Mouse (Mus musculus): ENCODE results near the gene Bbx. TPM values are rescaled to one million over a fixed set of nuclear protein-coding genes. Genes with fewer than 3 reads are reported as not detected.

The Bbx gene
- polyA plus RNA-seq, 1 experiment from 2014 or later, result 43.3 TPM

DNA sequence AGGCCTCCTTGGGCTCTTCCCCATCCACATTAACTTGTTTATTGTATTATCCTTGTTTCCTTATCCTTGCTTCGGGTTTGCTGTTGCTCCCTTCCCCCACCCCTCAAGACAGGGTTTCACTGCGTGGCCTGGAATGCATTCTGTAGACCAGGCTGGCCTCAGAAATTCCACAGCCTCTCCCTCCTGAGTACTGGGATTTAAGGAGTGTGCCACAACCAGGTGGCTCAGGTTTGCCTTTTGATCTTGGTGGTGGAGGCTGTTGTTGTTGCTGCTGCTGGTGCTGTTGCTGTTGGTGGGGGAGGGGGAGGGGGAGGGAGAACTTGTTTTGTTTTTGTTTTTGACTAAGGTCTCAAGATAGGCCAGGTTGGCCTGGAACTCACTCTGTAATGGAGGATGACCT is 5.1 kb upstream of the Bbx start:
- no peak for ATAC-seq (ENCODE audit: low FRiP score)
- Histone ChIP-seq H3K27me3 (no peaks in the 10 kb centered on the region), H3K9ac (no peak overlapping the region), H3K9me3 (no peaks in the 10 kb centered on the region), H3K4me3 (replicated peaks) (no peak overlapping the region), H3K36me3 (replicated peaks) (no peaks in the 10 kb centered on the region), H3K4me1 (peaks cover 5% of the 10 kb centered on the region; the same call in 1 of the 2 replicates), H3K27ac (no peak overlapping the region), H3K4me2 (no peak overlapping the region)
- WGBS, result 49% methylated on average over 2 of the region's 2 CpGs

DNA sequence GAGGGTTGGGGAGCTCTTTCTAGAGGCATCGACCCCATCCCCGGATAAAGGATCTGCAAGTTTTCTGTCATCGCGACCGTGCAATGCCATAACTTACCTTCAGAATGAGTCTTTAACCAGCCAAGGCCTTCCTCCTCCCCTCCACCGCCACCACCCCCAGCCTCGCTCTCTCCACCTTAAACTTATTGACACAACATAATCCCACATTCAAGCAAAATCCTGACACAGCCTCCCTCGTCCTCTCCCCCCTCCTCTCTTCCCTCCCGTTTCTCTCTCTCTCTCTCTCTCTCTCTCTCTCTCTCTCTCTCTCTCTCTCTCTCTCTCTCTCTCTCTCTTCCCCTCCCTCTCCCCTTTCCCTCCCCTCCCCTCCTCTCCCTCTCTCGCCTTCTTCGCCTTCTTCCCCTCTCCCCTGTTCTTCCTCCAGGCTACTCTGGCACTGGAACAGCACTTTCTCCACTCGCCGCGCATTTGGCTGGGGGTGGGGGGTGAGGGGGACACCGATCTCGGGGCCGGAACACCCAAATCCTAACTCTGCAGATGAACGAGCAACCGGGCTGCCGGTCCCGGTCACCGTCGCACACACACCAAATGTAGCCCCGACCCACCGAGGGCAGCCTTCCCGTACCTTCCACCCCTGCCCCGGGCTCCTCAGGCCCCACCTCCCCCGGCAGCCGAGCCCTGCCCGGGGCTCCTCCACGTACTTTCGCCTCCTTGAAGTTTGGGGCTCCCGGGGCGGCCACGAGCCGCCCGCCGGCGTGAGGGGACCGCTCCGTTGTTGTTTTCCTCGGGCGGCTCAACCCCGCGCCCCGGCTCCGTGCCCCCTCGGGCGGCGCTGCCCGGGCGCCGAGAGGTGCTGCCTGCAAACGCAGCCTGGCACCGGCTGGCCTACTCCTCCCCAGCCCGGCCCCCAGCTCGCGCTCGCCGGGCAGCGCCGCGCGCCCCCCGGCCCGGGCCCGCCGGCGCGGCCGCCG is 894 bp downstream of the Bbx start:
- peaks cover 10% of the 10 kb centered on the region; the same call in 1 of the 2 replicates for H3K4me1 ChIP-seq
- ATAC-seq (ENCODE audit: low FRiP score), result peak; percentile 62

DNA sequence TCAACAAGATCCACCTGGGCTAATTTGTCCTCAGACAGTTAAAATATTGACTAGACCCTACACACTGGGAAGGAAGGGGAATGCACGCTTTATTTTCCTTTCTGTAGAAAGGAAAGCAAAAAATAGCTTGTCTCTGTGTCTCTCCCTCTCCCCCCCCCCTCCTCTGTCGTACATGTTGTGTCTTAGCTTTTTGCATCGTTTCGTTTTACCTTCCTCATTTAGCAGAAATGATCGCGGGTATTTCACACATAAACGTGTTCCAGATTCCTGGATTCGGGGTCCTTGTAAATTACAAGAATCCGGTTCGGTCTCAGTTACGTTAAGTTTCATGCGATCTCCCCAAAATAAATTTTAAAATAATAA is 1.7 kb downstream of the Bbx start:
- peaks cover 10% of the 10 kb centered on the region; the same call in 1 of the 2 replicates for H3K4me1 ChIP-seq
- peak overlapping the region; percentile 100 for H3K4me2 ChIP-seq
- H3K36me3 ChIP-seq (replicated peaks), result no peaks in the 10 kb centered on the region
- no peak for ATAC-seq (ENCODE audit: low FRiP score)
- H3K27me3 ChIP-seq, result no peaks in the 10 kb centered on the region
- no peaks in the 10 kb centered on the region for H3K9me3 ChIP-seq
- peak overlapping the region; percentile 96 for H3K9ac ChIP-seq
- peak overlapping the region; percentile 94 for H3K4me3 ChIP-seq (replicated peaks)
- WGBS, result under 1% methylated on average over 12 of the region's 12 CpGs
- no peak overlapping the region for H3K27ac ChIP-seq

More for the DNA sequence above, 894 bp downstream of the Bbx start:
- H3K4me2 ChIP-seq, result peak overlapping the region; percentile 100
- no peaks in the 10 kb centered on the region for H3K9me3 ChIP-seq
- H3K4me3 ChIP-seq (replicated peaks), result peak overlapping the region; percentile 94
- no peaks in the 10 kb centered on the region for H3K36me3 ChIP-seq (replicated peaks)
- peak overlapping the region; percentile 96 for H3K9ac ChIP-seq
- H3K27ac ChIP-seq, result peak overlapping the region; percentile 99
- whole genome bisulfite sequencing, result under 1% methylated on average over 65 of the region's 72 CpGs
- no peaks in the 10 kb centered on the region for H3K27me3 ChIP-seq

DNA sequence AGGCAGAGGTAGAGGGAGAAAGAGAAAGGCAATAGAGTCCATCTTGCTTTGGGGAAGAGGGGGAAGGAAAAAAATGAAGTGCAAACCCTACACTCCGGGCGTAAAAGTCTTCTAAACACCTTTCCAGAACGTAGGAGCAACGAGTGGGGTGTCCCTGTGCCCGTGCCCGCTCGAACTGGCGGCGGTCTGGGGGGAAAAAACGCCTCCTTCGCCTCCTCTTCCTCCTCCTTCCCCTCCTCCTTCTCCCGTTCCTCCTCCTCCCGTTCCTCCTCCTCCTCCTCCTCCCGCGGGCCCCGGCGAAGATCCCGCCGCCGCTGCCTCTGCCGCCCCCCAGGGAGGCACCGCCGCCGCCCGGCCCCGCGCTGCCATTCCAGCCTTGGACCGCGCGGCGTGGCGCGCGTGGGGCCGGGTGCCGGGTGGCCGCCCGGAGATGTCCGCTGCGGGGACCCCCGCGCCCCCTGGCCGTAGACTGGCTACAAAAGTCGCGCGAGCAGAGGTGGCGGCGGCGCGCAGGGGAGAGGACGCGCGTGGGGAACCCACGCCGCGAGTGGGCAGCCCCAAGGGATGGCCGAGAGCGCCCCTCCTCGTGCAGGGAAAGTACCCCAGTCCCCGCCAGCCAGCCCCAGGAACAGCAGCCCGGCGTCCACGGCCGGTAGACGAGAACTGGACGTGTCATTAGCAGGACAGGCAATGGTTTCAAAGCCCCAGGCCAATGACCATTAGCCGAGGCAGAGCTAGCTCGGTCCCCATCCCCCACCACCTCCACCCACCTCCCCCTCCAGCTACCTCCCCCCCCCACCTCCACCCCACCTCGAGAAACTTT is 2.3 kb downstream of the Bbx start:
- H3K36me3 ChIP-seq (replicated peaks), result no peaks in the 10 kb centered on the region
- 0 out of 2 replicates have a peak, but pooled peaks have one; percentile 10 for ATAC-seq (ENCODE audit: low FRiP score)
- peaks cover 10% of the 10 kb centered on the region; the same call in 1 of the 2 replicates for H3K4me1 ChIP-seq
- H3K9ac ChIP-seq, result peak overlapping the region; percentile 96
- under 1% methylated on average over 59 of the region's 69 CpGs for WGBS
- 0 out of 2 replicates have a peak overlapping the region, but pooled peaks have one; percentile 31 for H3K27ac ChIP-seq
- peak overlapping the region; percentile 100 for H3K4me2 ChIP-seq
- H3K4me3 ChIP-seq (replicated peaks), result peak overlapping the region; percentile 94
- no peaks in the 10 kb centered on the region for H3K9me3 ChIP-seq
- no peaks in the 10 kb centered on the region for H3K27me3 ChIP-seq

DNA sequence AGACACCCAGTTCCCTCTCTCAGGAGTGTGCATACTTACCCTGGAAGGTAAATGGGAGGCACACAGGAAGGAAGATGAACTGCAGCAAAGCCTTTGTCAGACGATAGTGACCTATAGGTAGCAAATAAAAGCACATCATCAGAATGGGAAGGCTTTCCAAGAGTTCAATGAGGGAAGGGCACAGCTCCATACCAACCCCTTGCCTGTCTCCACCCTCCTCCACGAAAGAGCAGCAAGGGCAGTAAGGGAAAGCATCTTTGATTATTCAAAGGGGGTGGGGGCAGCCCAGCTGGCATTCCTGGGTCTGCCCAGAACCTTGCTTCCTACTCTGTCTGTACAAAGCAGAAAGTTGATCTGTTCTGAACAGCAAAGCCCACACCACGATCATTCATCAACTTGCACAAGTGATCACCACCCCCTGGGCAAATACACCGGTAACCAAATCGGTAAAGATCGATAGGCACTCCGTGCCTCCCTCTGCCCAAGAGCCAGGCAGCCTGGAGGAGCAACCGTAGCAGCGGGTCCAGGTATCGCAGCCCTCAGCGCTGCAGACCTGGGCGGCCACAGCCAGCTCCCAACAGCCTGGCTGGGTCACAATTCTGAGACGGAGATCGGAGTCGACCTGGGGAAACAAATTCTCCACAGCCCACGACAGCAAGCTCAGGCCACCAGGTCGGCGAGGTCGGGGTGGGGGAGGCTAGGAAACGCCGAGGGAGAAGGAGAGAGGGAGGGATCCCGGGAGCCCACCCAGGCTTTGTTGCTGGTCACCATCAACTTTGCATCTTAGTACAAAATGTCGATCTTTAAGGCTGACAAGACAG is 3.1 kb downstream of the Bbx start:
- Histone ChIP-seq H3K27me3 (no peaks in the 10 kb centered on the region), H3K9me3 (no peaks in the 10 kb centered on the region), H3K36me3 (replicated peaks) (no peaks in the 10 kb centered on the region), H3K4me2 (peak overlapping the region; percentile 100), H3K4me1 (peaks cover 10% of the 10 kb centered on the region; the same call in 1 of the 2 replicates), H3K4me3 (replicated peaks) (peak overlapping the region; percentile 94), H3K9ac (peak overlapping the region; percentile 96), H3K27ac (0 out of 2 replicates have a peak overlapping the region, but pooled peaks have one; percentile 15)
- 0 out of 2 replicates have a peak, but pooled peaks have one; percentile 5 for ATAC-seq (ENCODE audit: low FRiP score)
- WGBS, result 4% methylated on average over 23 of the region's 23 CpGs

DNA sequence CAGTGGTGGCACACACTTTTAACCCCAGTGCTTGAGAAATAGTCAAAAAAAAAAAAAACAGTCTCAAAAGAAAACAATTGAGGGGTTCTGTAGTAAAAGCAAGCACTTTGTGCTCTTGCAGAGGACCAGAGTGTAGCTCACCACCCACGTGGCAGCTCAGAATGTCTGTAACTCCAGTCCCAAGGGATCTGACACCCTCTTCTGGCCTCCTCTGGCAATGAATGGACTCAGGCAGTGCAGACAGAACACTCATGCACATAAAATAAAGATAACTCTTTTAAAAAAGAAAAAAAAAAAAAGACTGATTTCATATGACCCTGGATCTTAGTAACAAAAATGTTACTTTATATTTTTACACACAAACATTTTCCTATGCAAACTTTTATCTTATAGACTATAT is 12.1 kb downstream of the Bbx start:
- Histone ChIP-seq H3K4me1 (no peaks in the 10 kb centered on the region), H3K4me3 (replicated peaks) (no peak overlapping the region), H3K9me3 (no peaks in the 10 kb centered on the region), H3K27me3 (no peaks in the 10 kb centered on the region), H3K36me3 (replicated peaks) (no peaks in the 10 kb centered on the region), H3K27ac (no peak overlapping the region), H3K9ac (no peak overlapping the region), H3K4me2 (no peak overlapping the region)
- 9% methylated on average over 1 of the region's 1 CpGs for WGBS
- no peak for ATAC-seq (ENCODE audit: low FRiP score)

DNA sequence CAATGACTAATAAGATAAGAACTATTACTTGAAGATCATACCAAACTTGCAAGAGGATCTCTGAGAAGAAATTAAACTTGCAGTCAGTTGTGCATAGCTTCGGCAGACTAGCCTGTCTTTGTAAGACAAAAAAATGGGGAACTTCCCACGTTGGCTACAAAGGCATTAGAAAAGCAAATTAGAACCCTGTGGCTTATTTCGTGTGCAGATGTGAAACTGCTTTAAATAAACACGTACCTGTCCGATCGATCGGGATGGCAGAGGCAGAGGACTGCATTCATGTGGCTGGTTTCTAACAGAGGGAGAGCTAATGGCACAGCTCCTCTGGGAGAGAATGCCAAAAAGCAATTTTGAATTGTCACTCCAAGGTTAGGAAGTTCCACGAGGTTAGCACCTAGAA is 16.8 kb downstream of the Bbx start:
- Histone ChIP-seq H3K9me3 (no peaks in the 10 kb centered on the region), H3K4me3 (replicated peaks) (no peak overlapping the region), H3K9ac (no peak overlapping the region), H3K36me3 (replicated peaks) (no peaks in the 10 kb centered on the region), H3K4me2 (no peak overlapping the region), H3K27me3 (no peaks in the 10 kb centered on the region), H3K27ac (no peak overlapping the region), H3K4me1 (no peaks in the 10 kb centered on the region)
- WGBS, result 83% methylated on average over 8 of the region's 8 CpGs
- ATAC-seq (ENCODE audit: low FRiP score), result no peak

DNA sequence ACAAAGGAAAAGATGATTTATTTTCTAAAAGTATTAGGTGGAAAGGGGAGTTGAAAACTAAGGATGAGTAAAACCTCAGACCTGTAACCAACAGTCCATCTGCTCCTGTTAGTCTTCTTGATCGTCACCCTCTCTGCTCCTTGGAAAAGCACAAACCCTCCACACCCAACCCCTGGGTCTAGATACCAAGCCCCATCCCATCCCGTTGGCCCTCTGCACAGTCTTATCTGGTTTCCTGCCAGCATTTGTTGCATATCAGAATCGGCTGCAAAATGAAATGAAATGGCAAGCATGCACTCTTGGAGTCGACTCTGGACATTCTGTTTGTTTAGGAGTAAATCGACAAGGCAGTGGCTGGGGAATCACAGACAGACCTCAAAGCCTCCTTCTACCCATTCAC is 29.3 kb downstream of the Bbx start:
- WGBS, result 92% methylated on average over 5 of the region's 5 CpGs
- Histone ChIP-seq H3K4me3 (replicated peaks) (no peak overlapping the region), H3K4me2 (no peak overlapping the region), H3K9ac (no peak overlapping the region), H3K27me3 (no peaks in the 10 kb centered on the region), H3K4me1 (no peaks in the 10 kb centered on the region), H3K27ac (no peak overlapping the region), H3K9me3 (no peaks in the 10 kb centered on the region), H3K36me3 (replicated peaks) (no peaks in the 10 kb centered on the region)
- ATAC-seq (ENCODE audit: low FRiP score), result no peak

DNA sequence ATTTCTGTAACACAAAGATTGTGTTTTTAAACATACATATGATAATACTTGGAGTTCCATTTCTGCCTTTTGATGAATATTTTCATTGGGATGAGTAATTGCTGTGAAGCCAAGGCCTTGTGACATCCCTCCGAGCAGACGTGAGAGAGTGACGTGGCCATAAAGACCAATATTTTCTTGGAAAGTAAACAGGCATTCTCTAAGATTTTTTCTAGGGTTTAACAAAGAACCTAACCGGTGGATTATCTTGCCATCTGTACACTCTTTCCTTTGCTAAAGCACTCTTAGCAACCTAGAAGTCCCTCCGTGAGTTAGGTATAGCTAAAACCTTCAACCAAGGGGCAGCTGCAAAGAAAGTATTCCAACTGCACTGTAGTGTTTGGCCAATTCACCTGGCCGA is 32.4 kb downstream of the Bbx start:
- WGBS, result 94% methylated on average over 6 of the region's 6 CpGs
- Histone ChIP-seq H3K4me2 (no peak overlapping the region), H3K9me3 (no peaks in the 10 kb centered on the region), H3K9ac (no peak overlapping the region), H3K4me1 (no peaks in the 10 kb centered on the region), H3K27ac (no peak overlapping the region), H3K36me3 (replicated peaks) (no peaks in the 10 kb centered on the region), H3K4me3 (replicated peaks) (no peak overlapping the region), H3K27me3 (no peaks in the 10 kb centered on the region)
- no peak for ATAC-seq (ENCODE audit: low FRiP score)

DNA sequence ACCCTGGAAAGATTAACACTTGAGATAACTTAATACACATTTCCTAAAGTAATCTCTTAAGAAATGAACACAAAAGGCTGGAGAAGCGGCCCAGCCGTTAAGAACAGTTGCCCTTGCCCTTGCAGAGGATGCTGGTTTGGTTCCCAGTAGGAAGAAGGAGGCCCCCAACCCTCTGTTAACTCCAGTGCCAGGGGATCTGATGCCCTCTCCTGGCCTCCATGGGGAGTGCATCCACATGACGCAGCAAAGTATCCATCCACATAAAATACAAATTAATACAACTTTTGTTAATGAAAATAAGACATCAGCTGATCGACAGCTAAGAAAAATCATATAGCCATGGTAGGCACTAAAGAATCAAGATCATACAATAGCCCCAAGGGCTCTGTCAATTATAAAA is 33.6 kb downstream of the Bbx start:
- WGBS, result 73% methylated on average over 4 of the region's 4 CpGs
- Histone ChIP-seq H3K4me3 (replicated peaks) (no peak overlapping the region), H3K4me1 (no peaks in the 10 kb centered on the region), H3K36me3 (replicated peaks) (no peaks in the 10 kb centered on the region), H3K27me3 (no peaks in the 10 kb centered on the region), H3K9me3 (no peaks in the 10 kb centered on the region), H3K9ac (no peak overlapping the region), H3K4me2 (no peak overlapping the region), H3K27ac (no peak overlapping the region)
- no peak for ATAC-seq (ENCODE audit: low FRiP score)

DNA sequence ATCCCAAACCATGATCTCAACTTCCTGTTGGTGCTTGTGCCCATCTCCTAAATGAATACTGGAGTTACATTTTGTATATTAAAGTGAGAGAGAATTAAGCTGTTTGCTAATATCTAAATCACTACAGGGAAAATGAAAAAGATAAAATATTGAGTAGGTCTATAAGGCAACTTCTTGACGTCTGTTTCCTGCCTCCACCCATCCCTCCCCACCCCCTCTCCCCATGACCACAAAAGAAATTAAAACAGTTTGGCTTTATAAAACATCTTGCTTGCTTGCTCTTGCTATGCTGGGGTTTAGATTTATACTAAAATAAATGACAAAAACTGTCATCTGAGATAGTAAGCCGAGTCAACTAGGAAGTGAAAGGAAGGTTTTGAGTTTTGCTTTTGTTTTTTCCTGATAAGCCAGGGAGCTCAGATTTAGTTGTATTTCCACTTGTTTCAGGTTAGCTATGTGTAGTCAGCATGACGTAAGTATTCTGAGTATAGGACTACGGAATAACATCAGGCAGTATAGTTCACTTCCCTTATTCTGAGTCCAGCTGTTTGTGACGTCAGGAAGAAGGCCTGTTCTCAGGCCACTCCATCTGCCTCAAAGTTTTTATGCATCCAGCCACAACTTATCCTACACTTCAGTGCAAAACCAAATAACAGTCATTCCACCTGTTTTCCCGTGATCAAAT is 36.1 kb downstream of the Bbx start:
- 90% methylated on average over 6 of the region's 6 CpGs for WGBS
- Histone ChIP-seq H3K4me2 (no peak overlapping the region), H3K27ac (no peak overlapping the region), H3K9ac (no peak overlapping the region), H3K4me1 (no peaks in the 10 kb centered on the region), H3K4me3 (replicated peaks) (no peak overlapping the region), H3K9me3 (no peaks in the 10 kb centered on the region), H3K27me3 (no peaks in the 10 kb centered on the region), H3K36me3 (replicated peaks) (no peaks in the 10 kb centered on the region)
- ATAC-seq (ENCODE audit: low FRiP score), result no peak

Measured in forebrain, embryonic 12.5 days (tissue).